Mouse (Mus musculus): ENCODE results near the gene Gm21897. TPM values are rescaled to one million over a fixed set of nuclear protein-coding genes. Genes with fewer than 3 reads are reported as not detected.

The Gm21897 gene
- total and polyA plus RNA-seq, 2 experiments from 2014 or later, result not detected

- Histone ChIP-seq H3K4me2 (ENCODE audit: low read depth, low read length) (no peak overlapping the region), H3K4me3 (ENCODE audit: low read length) (no peak overlapping the region), H3K27ac (no peak overlapping the region), H3K27me3 (ENCODE audit: insufficient read depth, low read length) (no peaks in the 10 kb centered on the region), H3K9ac (replicated peaks; ENCODE audit: low read length) (no peak overlapping the region), H3K36me3 (ENCODE audit: insufficient read depth, low read length) (no peaks in the 10 kb centered on the region), H3K4me1 (ENCODE audit: insufficient read depth, low read length) (no peaks in the 10 kb centered on the region), H3K9me3 (ENCODE audit: low read length) (no peaks in the 10 kb centered on the region)
- TF ChIP-seq CTCF (IDR thresholded peaks at IDR 0.05; ENCODE audit: low read depth), result no peak
- WGBS, result 74% methylated on average over 4 of the region's 4 CpGs
- ATAC-seq (no peak), DNase-seq (ENCODE audit: low spot score) (peak; percentile 17)
Measured at GRCm38 (mm10) chr16:15339051-15339450, 21.8 kb downstream of the Gm21897 start.

DNA sequence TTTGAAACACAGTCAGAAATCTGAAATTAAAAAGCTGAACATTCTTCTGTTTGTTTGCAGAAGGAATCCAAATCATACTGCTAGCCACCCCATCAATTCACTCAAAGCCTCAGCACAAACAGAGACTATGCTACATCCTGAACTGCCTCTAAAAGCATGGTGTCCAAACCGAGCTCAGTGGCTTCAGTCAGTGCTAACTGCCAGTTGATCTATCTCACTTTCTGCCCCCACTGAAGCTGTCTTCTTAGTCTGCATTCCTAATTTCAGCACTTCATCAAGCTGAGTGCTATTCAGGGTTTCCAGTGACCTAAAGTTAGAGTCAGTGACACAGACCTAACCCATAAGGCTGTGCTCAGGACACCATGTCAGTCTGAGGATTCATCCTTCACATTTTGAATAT lies 28.8 kb downstream of the Gm21897 start:
- WGBS, result 84% methylated on average over 1 of the region's 1 CpGs
- no peaks in the 10 kb centered on the region for H3K27me3 ChIP-seq (ENCODE audit: insufficient read depth, low read length)
- no peak overlapping the region for H3K27ac ChIP-seq
- no peak overlapping the region for H3K9ac ChIP-seq (replicated peaks; ENCODE audit: low read length)
- no peaks in the 10 kb centered on the region for H3K4me1 ChIP-seq (ENCODE audit: insufficient read depth, low read length)
- H3K4me2 ChIP-seq (ENCODE audit: low read depth, low read length), result no peak overlapping the region
- no peak for TF ChIP-seq CTCF (IDR thresholded peaks at IDR 0.05; ENCODE audit: low read depth)
- DNase-seq (ENCODE audit: low spot score) (no peak), ATAC-seq (no peak)
- H3K9me3 ChIP-seq (ENCODE audit: low read length), result no peaks in the 10 kb centered on the region
- no peaks in the 10 kb centered on the region for H3K36me3 ChIP-seq (ENCODE audit: insufficient read depth, low read length)
- no peak overlapping the region for H3K4me3 ChIP-seq (ENCODE audit: low read length)

- ATAC-seq (no peak), DNase-seq (ENCODE audit: low spot score) (no peak)
- Histone ChIP-seq H3K9ac (replicated peaks; ENCODE audit: low read length) (no peak overlapping the region), H3K4me2 (ENCODE audit: low read depth, low read length) (no peak overlapping the region), H3K27me3 (ENCODE audit: insufficient read depth, low read length) (no peaks in the 10 kb centered on the region), H3K27ac (no peak overlapping the region), H3K4me1 (ENCODE audit: insufficient read depth, low read length) (no peaks in the 10 kb centered on the region), H3K4me3 (ENCODE audit: low read length) (no peak overlapping the region), H3K9me3 (ENCODE audit: low read length) (no peaks in the 10 kb centered on the region), H3K36me3 (ENCODE audit: insufficient read depth, low read length) (no peaks in the 10 kb centered on the region)
- 92% methylated on average over 2 of the region's 2 CpGs for WGBS
- no peak for TF ChIP-seq CTCF (IDR thresholded peaks at IDR 0.05; ENCODE audit: low read depth)
Measured at GRCm38 (mm10) chr16:15349381-15349780, 32.1 kb downstream of the Gm21897 start.

GRCm38 (mm10) chr16:15351301-15351700 lies 34.0 kb downstream of the Gm21897 start:
- Histone ChIP-seq H3K4me1 (ENCODE audit: insufficient read depth, low read length) (no peaks in the 10 kb centered on the region), H3K4me2 (ENCODE audit: low read depth, low read length) (no peak overlapping the region), H3K9me3 (ENCODE audit: low read length) (no peaks in the 10 kb centered on the region), H3K9ac (replicated peaks; ENCODE audit: low read length) (no peak overlapping the region), H3K27ac (no peak overlapping the region), H3K36me3 (ENCODE audit: insufficient read depth, low read length) (no peaks in the 10 kb centered on the region), H3K27me3 (ENCODE audit: insufficient read depth, low read length) (no peaks in the 10 kb centered on the region), H3K4me3 (ENCODE audit: low read length) (no peak overlapping the region)
- DNase-seq (ENCODE audit: low spot score), result peak; percentile 10
- no peak for ATAC-seq
- no peak for TF ChIP-seq CTCF (IDR thresholded peaks at IDR 0.05; ENCODE audit: low read depth)
- WGBS, result 52% methylated on average over 1 of the region's 1 CpGs

GRCm38 (mm10) chr16:15352320-15352719 lies 35.1 kb downstream of the Gm21897 start:
- no peak overlapping the region for H3K4me3 ChIP-seq (ENCODE audit: low read length)
- ATAC-seq (no peak), DNase-seq (ENCODE audit: low spot score) (no peak)
- H3K9me3 ChIP-seq (ENCODE audit: low read length), result no peaks in the 10 kb centered on the region
- no peak overlapping the region for H3K4me2 ChIP-seq (ENCODE audit: low read depth, low read length)
- no peaks in the 10 kb centered on the region for H3K27me3 ChIP-seq (ENCODE audit: insufficient read depth, low read length)
- no peaks in the 10 kb centered on the region for H3K4me1 ChIP-seq (ENCODE audit: insufficient read depth, low read length)
- H3K9ac ChIP-seq (replicated peaks; ENCODE audit: low read length), result no peak overlapping the region
- peak; percentile 15; the same call in 1 of the 2 replicates for TF ChIP-seq CTCF (IDR thresholded peaks at IDR 0.05; ENCODE audit: low read depth)
- 43% methylated on average over 2 of the region's 2 CpGs for WGBS
- no peak overlapping the region for H3K27ac ChIP-seq
- H3K36me3 ChIP-seq (ENCODE audit: insufficient read depth, low read length), result no peaks in the 10 kb centered on the region

GRCm38 (mm10) chr16:15354901-15355300 lies 37.6 kb downstream of the Gm21897 start:
- Histone ChIP-seq H3K9me3 (ENCODE audit: low read length) (no peaks in the 10 kb centered on the region), H3K4me2 (ENCODE audit: low read depth, low read length) (no peak overlapping the region), H3K27ac (no peak overlapping the region), H3K4me1 (ENCODE audit: insufficient read depth, low read length) (no peaks in the 10 kb centered on the region), H3K36me3 (ENCODE audit: insufficient read depth, low read length) (no peaks in the 10 kb centered on the region), H3K9ac (replicated peaks; ENCODE audit: low read length) (no peak overlapping the region), H3K4me3 (ENCODE audit: low read length) (no peak overlapping the region), H3K27me3 (ENCODE audit: insufficient read depth, low read length) (no peaks in the 10 kb centered on the region)
- DNase-seq (ENCODE audit: low spot score) (peak; percentile 2), ATAC-seq (no peak)
- 65% methylated on average over 2 of the region's 2 CpGs for WGBS
- TF ChIP-seq CTCF (IDR thresholded peaks at IDR 0.05; ENCODE audit: low read depth), result no peak

GRCm38 (mm10) chr16:15355339-15355738 lies 38.1 kb downstream of the Gm21897 start:
- H3K27me3 ChIP-seq (ENCODE audit: insufficient read depth, low read length), result no peaks in the 10 kb centered on the region
- no peak overlapping the region for H3K4me2 ChIP-seq (ENCODE audit: low read depth, low read length)
- H3K27ac ChIP-seq, result no peak overlapping the region
- ATAC-seq, result no peak
- no peaks in the 10 kb centered on the region for H3K36me3 ChIP-seq (ENCODE audit: insufficient read depth, low read length)
- TF ChIP-seq CTCF (IDR thresholded peaks at IDR 0.05; ENCODE audit: low read depth), result no peak
- no peaks in the 10 kb centered on the region for H3K4me1 ChIP-seq (ENCODE audit: insufficient read depth, low read length)
- no peak overlapping the region for H3K4me3 ChIP-seq (ENCODE audit: low read length)
- 88% methylated on average over 1 of the region's 1 CpGs for WGBS
- H3K9ac ChIP-seq (replicated peaks; ENCODE audit: low read length), result no peak overlapping the region
- DNase-seq (ENCODE audit: low spot score), result no peak
- H3K9me3 ChIP-seq (ENCODE audit: low read length), result no peaks in the 10 kb centered on the region

Measured in hindbrain, postnatal 0 days (tissue).